Mouse (Mus musculus) adrenal gland, adult (tissue): ENCODE measurements around the gene P3h2.

Experiments used
- DNase-seq, 2 experiments: peaks; one replicate each; pipeline ENCODE4 v3.0.0; 2022 to 2023; ENCODE audit warnings: low spot score in 1 of 2; ENCODE audit not compliant: inconsistent age in 2 of 2

P3h2 gene

GRCm38 (mm10) chr16:26075063-26075462, 30.5 kb downstream of the P3h2 start:
- DNase-seq = no peak

- DNase-seq = peak; percentile 64 to 85
Observed at GRCm38 (mm10) chr16:26070376-26070775, 35.2 kb downstream of the P3h2 start.

GRCm38 (mm10) chr16:26065060-26065459, 40.5 kb downstream of the P3h2 start:
- peak; percentile 24 to 60 for DNase-seq

GRCm38 (mm10) chr16:26060239-26061085, 45.1 kb downstream of the P3h2 start:
- DNase-seq = no peak

- no peak for DNase-seq
Observed at GRCm38 (mm10) chr16:26053631-26054030, 52.0 kb downstream of the P3h2 start.

- peak; percentile 27 to 51 for DNase-seq
Observed at GRCm38 (mm10) chr16:26049393-26050087, 56.0 kb downstream of the P3h2 start.

GRCm38 (mm10) chr16:26047870-26048269, 57.7 kb downstream of the P3h2 start:
- no peak for DNase-seq

- no peak for DNase-seq
Observed at GRCm38 (mm10) chr16:26047396-26047795, 58.2 kb downstream of the P3h2 start.

- no peak for DNase-seq
Observed at GRCm38 (mm10) chr16:26041929-26042303, 63.7 kb downstream of the P3h2 start.

- DNase-seq = peak; percentile 49 to 71
Observed at GRCm38 (mm10) chr16:26041021-26041928, 64.3 kb downstream of the P3h2 start.

- DNase-seq = no peak
Observed at GRCm38 (mm10) chr16:26039320-26039719, 66.3 kb downstream of the P3h2 start.

- DNase-seq = peak in 1 of 2 experiments; percentile 49
Observed at GRCm38 (mm10) chr16:26035525-26035924, 70.1 kb downstream of the P3h2 start.

GRCm38 (mm10) chr16:26035079-26035478, 70.5 kb downstream of the P3h2 start:
- DNase-seq = peak in 1 of 2 experiments; percentile 38

GRCm38 (mm10) chr16:26029424-26030012, 76.1 kb downstream of the P3h2 start:
- DNase-seq = no peak

- no peak for DNase-seq
Observed at GRCm38 (mm10) chr16:26026416-26026815, 79.2 kb downstream of the P3h2 start.

GRCm38 (mm10) chr16:26024543-26024942, 81.0 kb downstream of the P3h2 start:
- no peak for DNase-seq

GRCm38 (mm10) chr16:26023352-26023751, 82.2 kb downstream of the P3h2 start:
- peak in 1 of 2 experiments; percentile 44 for DNase-seq

GRCm38 (mm10) chr16:26021759-26022158, 83.8 kb downstream of the P3h2 start:
- DNase-seq = no peak

GRCm38 (mm10) chr16:26005811-26006210, 99.8 kb downstream of the P3h2 start:
- DNase-seq = no peak

GRCm38 (mm10) chr16:26003261-26003660, 102.3 kb downstream of the P3h2 start:
- peak; percentile 36 to 44 for DNase-seq

- no peak for DNase-seq
Observed at GRCm38 (mm10) chr16:26002848-26003247, 102.7 kb downstream of the P3h2 start.
